Mouse (Mus musculus): ENCODE data around the gene Zdhhc3. TPM values are rescaled to one million over a fixed set of nuclear protein-coding genes. Genes with fewer than 3 reads are reported as not detected.

Zdhhc3 gene
- polyA plus RNA-seq, 1 experiment from 2014 or later, result 72.8 TPM

DNA sequence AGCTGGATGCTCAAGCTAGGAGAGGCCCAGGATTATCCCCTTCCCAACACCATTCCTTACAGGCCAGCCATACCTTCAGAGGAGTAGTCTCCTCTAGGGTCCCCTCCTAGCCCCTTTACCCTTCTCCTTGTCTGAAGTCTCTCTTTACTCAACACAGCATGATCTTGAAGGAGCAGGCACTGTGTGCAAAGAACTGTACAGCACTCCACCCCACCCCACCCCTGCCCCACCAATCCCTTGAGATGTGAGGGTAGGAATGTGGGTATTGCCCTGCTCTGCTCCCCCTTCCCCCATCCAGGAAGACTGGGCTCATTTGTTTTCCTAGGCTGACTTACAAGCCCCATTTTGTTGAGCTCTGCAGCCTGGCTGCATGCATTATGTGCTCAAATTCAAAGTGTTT, 8.6 kb downstream of the Zdhhc3 start:
- peaks cover 58% of the 10 kb centered on the region for H3K36me3 ChIP-seq
- no peak for DNase-seq (ENCODE audit: low spot score)

DNA sequence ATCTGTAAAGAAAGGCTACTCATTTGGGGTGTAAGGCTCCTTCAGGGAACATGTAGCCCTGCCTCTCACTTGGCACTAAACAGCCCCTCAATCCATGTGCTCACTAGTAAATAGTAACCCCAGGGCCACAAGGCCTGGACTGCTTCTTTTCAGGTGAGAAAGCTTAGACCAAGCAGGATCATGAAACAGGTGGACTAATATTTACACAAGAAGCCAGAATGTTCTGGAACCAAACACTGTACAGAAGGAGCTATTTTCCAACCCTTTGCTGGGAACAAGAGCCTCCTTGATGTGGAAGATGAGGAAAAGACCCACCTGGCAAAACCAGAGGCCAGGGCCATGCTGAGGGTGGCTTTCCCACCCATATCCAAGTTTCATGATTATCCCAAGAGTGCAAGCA, 9.6 kb downstream of the Zdhhc3 start:
- Histone ChIP-seq H3K4me3 (no peak overlapping the region), H3K27me3 (ENCODE audit: low read depth, poor library complexity, severe bottlenecking) (no peaks in the 10 kb centered on the region), H3K27ac (no peak overlapping the region), H3K4me1 (no peaks in the 10 kb centered on the region), H3K36me3 (peaks cover 58% of the 10 kb centered on the region), H3K9me3 (replicated peaks) (no peaks in the 10 kb centered on the region)
- no peak for DNase-seq (ENCODE audit: low spot score)

More for the DNA sequence above, 8.6 kb downstream of the Zdhhc3 start:
- no peaks in the 10 kb centered on the region for H3K4me1 ChIP-seq
- no peak overlapping the region for H3K4me3 ChIP-seq
- no peaks in the 10 kb centered on the region for H3K27me3 ChIP-seq (ENCODE audit: low read depth, poor library complexity, severe bottlenecking)
- H3K27ac ChIP-seq, result no peak overlapping the region
- no peaks in the 10 kb centered on the region for H3K9me3 ChIP-seq (replicated peaks)

DNA sequence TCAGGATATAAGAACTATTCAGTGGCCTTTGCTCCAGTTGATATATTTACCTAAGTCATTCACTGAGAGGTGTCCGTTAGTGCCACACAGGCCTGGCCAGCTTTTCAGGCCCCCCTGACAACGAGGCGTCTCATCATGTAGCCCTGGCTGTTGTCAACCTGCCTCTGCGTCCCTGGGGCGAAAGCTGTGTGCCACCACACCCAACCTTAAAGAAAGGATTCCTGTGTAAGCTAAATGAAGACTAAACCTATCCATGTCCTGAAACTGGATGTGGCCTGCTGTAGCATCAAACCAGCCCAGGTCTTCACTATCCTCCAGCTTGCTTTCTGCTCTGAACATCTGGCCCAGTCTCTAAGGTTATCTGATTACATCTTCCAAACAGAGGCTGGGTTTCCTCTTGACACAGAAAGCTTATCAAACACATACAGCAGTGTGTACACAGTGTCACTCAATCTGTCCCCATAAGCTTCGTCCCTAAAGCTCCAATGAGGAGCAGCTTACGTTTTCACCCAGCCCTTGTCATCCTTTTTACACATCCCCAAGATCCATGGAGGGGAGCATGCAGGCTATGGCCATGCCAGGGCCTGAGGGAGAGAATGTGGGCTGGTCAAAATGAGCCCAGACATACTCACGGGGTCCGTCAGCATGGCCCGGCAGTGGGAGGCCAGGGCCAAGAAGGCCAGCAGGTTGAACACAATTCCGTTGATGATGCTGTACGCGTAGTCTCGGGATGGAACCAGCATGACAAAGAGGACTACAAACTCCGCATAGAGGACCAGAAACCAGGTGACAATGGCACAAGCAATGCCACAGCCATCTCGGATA, 13.2 kb downstream of the Zdhhc3 start:
- Histone ChIP-seq H3K27me3 (ENCODE audit: low read depth, poor library complexity, severe bottlenecking) (no peaks in the 10 kb centered on the region), H3K36me3 (peaks cover 79% of the 10 kb centered on the region), H3K4me1 (no peaks in the 10 kb centered on the region), H3K9me3 (replicated peaks) (no peaks in the 10 kb centered on the region), H3K4me3 (no peak overlapping the region), H3K27ac (no peak overlapping the region)
- DNase-seq (ENCODE audit: low spot score), result no peak
- 96% methylated on average over 16 of the region's 16 CpGs for WGBS

DNA sequence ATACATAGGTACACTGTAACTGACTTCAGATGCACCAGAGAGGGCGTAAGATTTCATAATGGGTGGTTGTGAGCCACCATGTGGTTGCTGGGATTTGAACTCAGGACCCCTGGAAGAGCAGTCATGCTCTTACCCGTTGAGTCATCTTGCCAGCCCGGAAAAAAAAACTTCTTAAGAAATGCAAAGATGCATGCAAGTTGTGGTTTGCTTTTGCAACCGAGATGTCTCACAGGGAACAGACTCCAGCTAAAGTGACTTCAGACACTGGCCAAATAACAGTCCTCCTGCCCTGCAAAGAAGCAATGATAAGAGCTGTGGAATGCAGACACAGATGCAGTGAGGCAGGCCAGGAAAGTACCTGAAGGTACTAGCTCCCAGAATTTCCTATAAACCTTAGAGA, 22.2 kb downstream of the Zdhhc3 start:
- Histone ChIP-seq H3K9me3 (replicated peaks) (no peaks in the 10 kb centered on the region), H3K36me3 (peaks cover 97% of the 10 kb centered on the region), H3K4me1 (no peaks in the 10 kb centered on the region), H3K27ac (no peak overlapping the region), H3K4me3 (no peak overlapping the region), H3K27me3 (ENCODE audit: low read depth, poor library complexity, severe bottlenecking) (no peaks in the 10 kb centered on the region)
- no peak for DNase-seq (ENCODE audit: low spot score)
- WGBS, result 93% methylated on average over 4 of the region's 4 CpGs

DNA sequence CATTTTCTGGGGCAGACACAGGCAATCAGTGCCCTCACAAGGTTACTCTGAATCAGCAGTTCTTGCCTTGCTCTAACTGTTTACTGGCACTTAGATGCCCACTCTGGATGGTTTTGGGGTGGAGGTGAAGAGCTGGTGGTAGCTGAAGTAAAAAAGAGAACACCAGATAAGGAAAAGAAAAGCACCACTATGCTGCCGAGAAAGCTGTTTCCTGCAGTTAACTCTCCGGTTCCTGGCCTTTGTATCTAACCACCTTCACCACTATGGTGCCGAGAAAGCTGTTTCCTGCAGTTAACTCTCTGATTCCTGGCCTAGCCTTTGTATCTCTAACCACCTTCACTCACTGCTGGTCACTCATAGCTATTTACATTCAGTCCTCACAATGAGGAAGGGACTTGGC, 25.4 kb downstream of the Zdhhc3 start:
- Histone ChIP-seq H3K36me3 (peaks cover 98% of the 10 kb centered on the region), H3K4me1 (no peaks in the 10 kb centered on the region), H3K9me3 (replicated peaks) (no peaks in the 10 kb centered on the region), H3K4me3 (no peak overlapping the region), H3K27me3 (ENCODE audit: low read depth, poor library complexity, severe bottlenecking) (no peaks in the 10 kb centered on the region), H3K27ac (no peak overlapping the region)
- DNase-seq (ENCODE audit: low spot score), result no peak
- 82% methylated on average over 3 of the region's 3 CpGs for WGBS

DNA sequence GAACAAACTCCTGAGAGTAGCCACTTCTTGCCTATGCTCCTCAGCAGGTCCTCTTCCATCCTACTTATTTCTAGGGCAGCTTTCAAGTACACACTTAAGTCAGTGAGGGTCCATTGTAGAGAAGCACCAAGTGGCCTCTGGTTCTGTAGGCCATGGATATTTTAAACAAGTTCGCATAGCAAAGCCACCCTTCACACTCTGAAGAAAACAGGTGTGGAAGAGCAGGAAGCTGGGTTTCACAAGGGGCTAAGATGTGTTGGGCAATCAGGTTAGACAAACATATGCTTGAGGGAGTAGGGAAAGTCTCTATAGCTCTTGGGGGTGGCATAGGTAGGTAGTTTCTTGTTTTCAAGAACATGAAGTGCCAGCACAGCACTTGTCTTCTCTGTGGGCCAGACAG, 27.6 kb downstream of the Zdhhc3 start:
- Histone ChIP-seq H3K36me3 (peaks cover 99% of the 10 kb centered on the region), H3K9me3 (replicated peaks) (no peaks in the 10 kb centered on the region), H3K27ac (no peak overlapping the region), H3K4me3 (no peak overlapping the region), H3K4me1 (no peaks in the 10 kb centered on the region), H3K27me3 (ENCODE audit: low read depth, poor library complexity, severe bottlenecking) (no peaks in the 10 kb centered on the region)
- DNase-seq (ENCODE audit: low spot score), result no peak
- WGBS, result 90% methylated on average over 1 of the region's 1 CpGs

DNA sequence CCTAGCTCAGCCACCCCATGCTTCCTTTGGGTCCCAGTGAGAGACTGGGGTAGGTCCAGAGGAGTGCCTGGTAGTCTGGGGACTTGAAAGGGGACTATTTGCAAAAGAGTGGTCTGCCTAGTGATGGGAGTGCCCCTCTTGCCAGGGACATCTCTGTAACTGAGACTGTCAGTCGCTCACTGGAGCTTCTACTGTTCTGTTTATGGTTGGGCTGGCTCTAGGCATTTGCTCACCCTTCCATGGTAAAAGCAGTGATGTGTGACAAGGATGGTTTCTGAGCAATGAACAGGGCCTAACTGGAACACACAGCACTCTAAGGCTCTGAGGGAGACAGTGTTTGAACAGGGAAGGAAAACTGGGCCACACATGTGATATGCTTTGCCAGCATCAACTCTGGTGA, 32.2 kb downstream of the Zdhhc3 start:
- H3K9me3 ChIP-seq (replicated peaks), result no peaks in the 10 kb centered on the region
- H3K27me3 ChIP-seq (ENCODE audit: low read depth, poor library complexity, severe bottlenecking), result no peaks in the 10 kb centered on the region
- H3K36me3 ChIP-seq, result peaks cover 97% of the 10 kb centered on the region
- 86% methylated on average over 1 of the region's 1 CpGs for WGBS
- DNase-seq (ENCODE audit: low spot score), result no peak
- H3K27ac ChIP-seq, result no peak overlapping the region
- no peaks in the 10 kb centered on the region for H3K4me1 ChIP-seq
- no peak overlapping the region for H3K4me3 ChIP-seq

DNA sequence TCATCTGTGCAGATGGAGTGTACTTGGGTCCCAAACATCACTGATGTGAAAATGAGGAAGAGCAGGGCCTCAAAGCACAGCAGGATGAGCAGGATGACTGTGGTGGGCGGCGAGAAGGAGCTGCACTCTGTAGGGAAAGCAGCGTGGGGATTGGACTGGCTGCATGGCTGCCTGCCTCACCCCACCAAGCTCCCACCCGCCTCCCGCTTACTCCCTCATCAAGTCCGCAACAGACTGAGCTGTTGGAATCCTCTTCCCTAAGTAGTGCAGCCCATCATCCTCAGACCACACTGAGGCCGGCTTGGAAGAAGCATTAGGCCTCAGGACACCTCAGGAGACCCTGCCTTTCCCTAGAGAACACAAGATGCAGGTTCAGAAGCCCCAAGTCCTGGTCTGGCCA, 32.6 kb downstream of the Zdhhc3 start:
- no peak overlapping the region for H3K4me3 ChIP-seq
- DNase-seq (ENCODE audit: low spot score), result no peak
- H3K27me3 ChIP-seq (ENCODE audit: low read depth, poor library complexity, severe bottlenecking), result no peaks in the 10 kb centered on the region
- peaks cover 97% of the 10 kb centered on the region for H3K36me3 ChIP-seq
- no peak overlapping the region for H3K27ac ChIP-seq
- 92% methylated on average over 7 of the region's 7 CpGs for WGBS
- H3K9me3 ChIP-seq (replicated peaks), result no peaks in the 10 kb centered on the region
- no peaks in the 10 kb centered on the region for H3K4me1 ChIP-seq

DNA sequence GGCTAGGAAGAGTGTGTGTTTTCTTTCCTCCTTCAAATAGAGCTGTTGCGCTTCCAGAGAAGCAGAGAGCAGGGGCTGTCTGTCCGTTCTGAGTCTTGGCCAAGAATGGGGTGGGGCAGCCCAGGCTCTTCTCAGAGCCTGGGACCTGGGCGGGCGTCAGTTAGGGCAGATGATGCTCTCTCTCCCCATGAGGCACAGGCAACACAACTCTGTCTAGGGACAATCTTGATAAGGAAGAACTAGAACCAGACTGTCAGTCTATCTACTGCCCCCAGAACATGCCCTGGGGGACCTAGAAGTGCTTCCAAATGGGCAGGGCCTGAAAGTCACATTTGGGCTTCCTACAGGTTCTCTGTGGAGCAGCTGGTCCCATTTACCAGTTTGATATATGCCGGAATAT, 33.9 kb downstream of the Zdhhc3 start:
- H3K36me3 ChIP-seq, result peaks cover 96% of the 10 kb centered on the region

DNA sequence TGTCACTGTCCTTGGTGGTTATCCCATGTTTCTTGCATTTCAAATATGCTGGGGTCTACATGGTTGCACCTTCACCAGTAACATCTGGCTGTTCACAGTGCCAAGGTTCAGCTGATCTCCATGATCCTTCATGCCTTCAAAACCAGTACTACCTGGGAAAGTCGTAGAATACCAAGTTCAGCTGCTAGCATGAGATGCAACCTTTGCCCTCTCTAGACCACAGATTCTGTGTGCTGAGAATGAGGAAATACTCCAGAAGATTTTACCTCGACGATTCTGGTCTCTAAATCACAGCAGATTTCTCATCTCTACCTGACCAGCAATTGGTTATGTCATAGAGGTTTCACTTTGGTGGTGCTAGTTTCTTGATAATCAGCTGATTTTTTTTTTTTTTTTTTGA, 52.8 kb downstream of the Zdhhc3 start:
- 91% methylated on average over 3 of the region's 3 CpGs for WGBS
- Histone ChIP-seq H3K9me3 (replicated peaks) (no peaks in the 10 kb centered on the region), H3K27ac (no peak overlapping the region), H3K4me3 (no peak overlapping the region), H3K4me1 (no peaks in the 10 kb centered on the region), H3K27me3 (ENCODE audit: low read depth, poor library complexity, severe bottlenecking) (no peaks in the 10 kb centered on the region), H3K36me3 (no peaks in the 10 kb centered on the region)
- no peak for DNase-seq (ENCODE audit: low spot score)

More for the DNA sequence above, 33.9 kb downstream of the Zdhhc3 start:
- 92% methylated on average over 5 of the region's 5 CpGs for WGBS
- no peak for DNase-seq (ENCODE audit: low spot score)
- Histone ChIP-seq H3K27ac (no peak overlapping the region), H3K4me3 (no peak overlapping the region), H3K9me3 (replicated peaks) (no peaks in the 10 kb centered on the region), H3K27me3 (ENCODE audit: low read depth, poor library complexity, severe bottlenecking) (no peaks in the 10 kb centered on the region), H3K4me1 (no peaks in the 10 kb centered on the region)

DNA sequence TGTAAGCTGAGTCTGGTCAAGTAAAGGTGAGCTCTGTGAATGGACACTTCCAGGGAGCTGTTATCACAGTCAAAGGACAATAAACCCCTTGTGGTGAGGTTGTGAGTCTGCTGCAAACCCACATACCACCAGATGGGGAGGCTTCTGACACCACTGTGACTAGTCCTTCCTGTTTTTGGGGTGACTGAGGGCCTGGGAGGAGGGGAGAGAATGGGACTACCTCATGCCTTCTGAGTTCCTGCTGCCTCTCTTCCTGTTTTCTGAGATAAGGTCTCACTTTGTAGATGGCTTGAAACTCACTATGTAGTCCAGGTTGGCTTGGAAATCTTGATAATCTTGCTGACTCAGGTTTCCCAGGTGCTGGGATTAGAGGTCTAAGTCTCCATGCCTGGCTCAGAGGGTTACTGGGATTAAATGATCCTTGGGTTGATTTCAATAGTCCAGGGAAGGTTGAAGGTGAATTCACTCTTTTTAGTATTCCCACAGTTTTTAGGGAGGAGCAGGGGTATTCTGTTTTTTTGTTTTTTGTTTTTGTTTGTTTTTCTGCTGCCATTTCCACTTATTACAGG, 54.2 kb downstream of the Zdhhc3 start:
- no peak for DNase-seq (ENCODE audit: low spot score)
- no peak overlapping the region for H3K4me3 ChIP-seq
- no peaks in the 10 kb centered on the region for H3K9me3 ChIP-seq (replicated peaks)
- H3K36me3 ChIP-seq, result no peaks in the 10 kb centered on the region
- H3K4me1 ChIP-seq, result no peaks in the 10 kb centered on the region
- no peak overlapping the region for H3K27ac ChIP-seq
- H3K27me3 ChIP-seq (ENCODE audit: low read depth, poor library complexity, severe bottlenecking), result no peaks in the 10 kb centered on the region

DNA sequence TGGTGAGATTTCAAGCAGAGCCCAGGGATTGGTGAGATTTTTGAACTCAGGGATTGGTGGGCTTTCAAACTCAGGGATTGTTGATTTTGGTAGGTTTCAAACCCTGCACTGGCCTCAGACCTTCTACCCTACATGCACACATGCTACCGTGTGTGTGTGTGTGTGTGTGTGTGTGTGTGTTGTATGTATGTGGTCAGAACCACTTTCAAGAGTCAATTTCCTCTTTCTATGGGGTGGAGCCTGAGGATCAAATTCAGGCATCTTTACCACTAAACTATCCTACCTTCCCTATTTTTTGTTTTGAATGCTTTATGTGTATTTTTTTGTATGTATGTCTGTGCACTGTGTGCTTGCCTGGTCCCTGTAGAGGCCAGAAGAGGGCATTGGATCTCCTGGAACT, 65.3 kb downstream of the Zdhhc3 start:
- Histone ChIP-seq H3K36me3 (no peaks in the 10 kb centered on the region), H3K4me1 (no peaks in the 10 kb centered on the region), H3K27me3 (ENCODE audit: low read depth, poor library complexity, severe bottlenecking) (no peaks in the 10 kb centered on the region), H3K9me3 (replicated peaks) (no peaks in the 10 kb centered on the region), H3K27ac (no peak overlapping the region), H3K4me3 (no peak overlapping the region)
- DNase-seq (ENCODE audit: low spot score), result no peak
- WGBS, result 89% methylated on average over 1 of the region's 1 CpGs

DNA sequence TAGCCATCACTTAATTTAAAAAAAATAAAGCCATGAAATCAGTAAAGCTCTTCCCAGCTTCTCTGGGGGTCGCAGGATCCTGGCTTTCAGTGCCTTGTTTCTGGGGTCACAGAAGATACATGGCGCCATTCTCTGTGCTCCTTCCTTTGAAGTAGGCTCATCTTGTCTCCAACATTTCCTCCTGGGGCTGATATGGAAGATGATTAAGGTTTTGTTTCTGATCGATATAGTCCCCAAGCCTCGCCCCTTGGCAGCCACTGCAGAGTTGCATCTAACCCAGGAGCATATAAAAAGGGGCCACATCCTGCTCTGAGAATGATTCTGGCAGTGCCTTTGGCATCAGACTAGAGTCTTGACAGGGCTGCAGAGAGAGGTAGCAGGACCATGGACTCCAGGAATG, 78.6 kb downstream of the Zdhhc3 start, which contains the start of gene Tgm4:
Gene Tgm4, plus strand, starts transcription at position 301 of the 400 bp plus-strand sequence.
- peaks cover 4% of the 10 kb centered on the region; the same call in 1 of the 2 replicates for H3K4me1 ChIP-seq
- H3K9me3 ChIP-seq (replicated peaks), result no peaks in the 10 kb centered on the region
- H3K36me3 ChIP-seq, result no peaks in the 10 kb centered on the region
- H3K27me3 ChIP-seq (ENCODE audit: low read depth, poor library complexity, severe bottlenecking), result no peaks in the 10 kb centered on the region
- no peak within 1 kb of the TSS for H3K27ac ChIP-seq
- no peak for DNase-seq (ENCODE audit: low spot score)
- no peak within 1 kb of the TSS for H3K4me3 ChIP-seq
- 90% methylated on average over 4 of the region's 4 CpGs for WGBS

Data from limb, embryonic 10.5 days (tissue).